Mouse (Mus musculus) heart, embryonic 12.5 days (tissue): ENCODE results near the gene Scfd2. TPM values are rescaled to one million over a fixed set of nuclear protein-coding genes. Genes with fewer than 3 reads are reported as not detected.

ENCODE experiments used
- ATAC-seq: fragments of 200-750 bp; cut with Nextera tagmentation; 2 replicates; pipeline ENCODE4 v1.8.0; 2017; ENCODE audit warnings: moderate TSS enrichment, moderate library complexity; ENCODE audit not compliant: insufficient number of reproducible peaks, low FRiP score
- H3K27ac ChIP-seq: fragments of 300-500 bp; sonication (generic); 2 replicates; pipeline ENCODE4 v1.5.1; 2016; ENCODE audit warnings: mild to moderate bottlenecking, moderate library complexity; ENCODE audit not compliant: poor library complexity, severe bottlenecking
- H3K27me3 ChIP-seq: fragments of 300-500 bp; sonication (generic); replicated peaks from 2 replicates; pipeline ENCODE4 v1.6.1; 2016; ENCODE audit warnings: mild to moderate bottlenecking, moderate library complexity
- H3K36me3 ChIP-seq: fragments of 300-500 bp; sonication (generic); 2 replicates; pipeline ENCODE4 v1.6.1; 2016; ENCODE audit warnings: mild to moderate bottlenecking, moderate library complexity
- H3K4me1 ChIP-seq: fragments of 300-500 bp; sonication (generic); replicated peaks from 2 replicates; pipeline ENCODE4 v1.6.1; 2016; ENCODE audit warnings: mild to moderate bottlenecking
- H3K4me2 ChIP-seq: fragments of 300-500 bp; sonication (generic); 2 replicates; pipeline ENCODE4 v1.6.1; 2016; ENCODE audit warnings: mild to moderate bottlenecking, moderate library complexity
- H3K4me3 ChIP-seq: fragments of 300-500 bp; sonication (generic); 2 replicates; pipeline ENCODE4 v1.5.1; 2016; ENCODE audit warnings: mild to moderate bottlenecking
- H3K9ac ChIP-seq: fragments of 300-500 bp; sonication (generic); 2 replicates; pipeline ENCODE4 v1.6.1; 2016; ENCODE audit warnings: mild to moderate bottlenecking, moderate library complexity
- H3K9me3 ChIP-seq: fragments of 300-500 bp; sonication (generic); replicated peaks from 2 replicates; pipeline ENCODE4 v1.6.1; 2016; ENCODE audit warnings: mild to moderate bottlenecking, moderate library complexity
- WGBS: fragments of 180-500 bp; shearing (Covaris S2); methylation state at CpG from one replicate; pipeline ENCODE4 v1.1.7; 2016; 5-methylcytosine and 5-hydroxymethylcytosine counted together
- polyA plus RNA-seq: library from polyadenylated mRNA; unstranded; fragments of >200 nt; fragmentation: Nextera tagmentation; extraction: Ambion mirVana; gene quantifications from 2 replicates; pipeline ENCODE4 v1.2.1, GENCODE M21; 2016

The Scfd2 gene
- polyA plus RNA-seq, 1 experiment from 2014 or later = 13.6 TPM

- Histone ChIP-seq H3K27me3 (no peaks in the 10 kb centered on the region), H3K36me3 (no peaks in the 10 kb centered on the region), H3K4me1 (peaks cover 10% of the 10 kb centered on the region), H3K27ac (no peak overlapping the region), H3K9me3 (no peaks in the 10 kb centered on the region), H3K4me2 (no peak overlapping the region), H3K4me3 (no peak overlapping the region), H3K9ac (no peak overlapping the region)
- WGBS = 78% methylated on average over 4 of the region's 4 CpGs
- no peak for ATAC-seq
Measured at GRCm38 (mm10) chr5:74484646-74485045, 46.9 kb downstream of the Scfd2 start.

- Histone ChIP-seq H3K36me3 (no peaks in the 10 kb centered on the region), H3K9me3 (no peaks in the 10 kb centered on the region), H3K4me3 (no peak overlapping the region), H3K27me3 (no peaks in the 10 kb centered on the region), H3K9ac (no peak overlapping the region), H3K27ac (no peak overlapping the region), H3K4me2 (no peak overlapping the region), H3K4me1 (peaks cover 11% of the 10 kb centered on the region)
- no peak for ATAC-seq
- WGBS = 62% methylated on average over 6 of the region's 6 CpGs
Measured at GRCm38 (mm10) chr5:74482633-74483032, 48.9 kb downstream of the Scfd2 start.

- H3K9me3 ChIP-seq = no peaks in the 10 kb centered on the region
- no peak for ATAC-seq
- H3K36me3 ChIP-seq = no peaks in the 10 kb centered on the region
- WGBS = 57% methylated on average over 3 of the region's 3 CpGs
- H3K4me3 ChIP-seq = no peak overlapping the region
- H3K4me2 ChIP-seq = no peak overlapping the region
- peaks cover 16% of the 10 kb centered on the region for H3K4me1 ChIP-seq
- no peak overlapping the region for H3K27ac ChIP-seq
- no peak overlapping the region for H3K9ac ChIP-seq
- H3K27me3 ChIP-seq = no peaks in the 10 kb centered on the region
Measured at GRCm38 (mm10) chr5:74482034-74482433, 49.5 kb downstream of the Scfd2 start.

GRCm38 (mm10) chr5:74480409-74480808 lies 51.1 kb downstream of the Scfd2 start:
- Histone ChIP-seq H3K9ac (no peak overlapping the region), H3K4me2 (no peak overlapping the region), H3K9me3 (no peaks in the 10 kb centered on the region), H3K4me3 (no peak overlapping the region), H3K4me1 (peaks cover 16% of the 10 kb centered on the region), H3K36me3 (no peaks in the 10 kb centered on the region), H3K27me3 (no peaks in the 10 kb centered on the region), H3K27ac (0 out of 2 replicates have a peak overlapping the region, but pooled peaks have one; percentile 48)
- no peak for ATAC-seq
- WGBS = 68% methylated on average over 4 of the region's 4 CpGs

- WGBS = 28% methylated on average over 4 of the region's 4 CpGs
- ATAC-seq = peak; percentile 64
- Histone ChIP-seq H3K9ac (no peak overlapping the region), H3K4me1 (peaks cover 16% of the 10 kb centered on the region), H3K9me3 (no peaks in the 10 kb centered on the region), H3K4me2 (no peak overlapping the region), H3K4me3 (no peak overlapping the region), H3K27me3 (no peaks in the 10 kb centered on the region), H3K27ac (no peak overlapping the region), H3K36me3 (no peaks in the 10 kb centered on the region)
Measured at GRCm38 (mm10) chr5:74479947-74480346, 51.6 kb downstream of the Scfd2 start.

- WGBS = 68% methylated on average over 5 of the region's 5 CpGs
- H3K36me3 ChIP-seq = no peaks in the 10 kb centered on the region
- H3K9me3 ChIP-seq = no peaks in the 10 kb centered on the region
- no peak overlapping the region for H3K9ac ChIP-seq
- no peak for ATAC-seq
- peaks cover 16% of the 10 kb centered on the region for H3K4me1 ChIP-seq
- no peak overlapping the region for H3K4me2 ChIP-seq
- no peak overlapping the region for H3K27ac ChIP-seq
- no peaks in the 10 kb centered on the region for H3K27me3 ChIP-seq
- no peak overlapping the region for H3K4me3 ChIP-seq
Measured at GRCm38 (mm10) chr5:74479157-74479556, 52.4 kb downstream of the Scfd2 start.

- Histone ChIP-seq H3K27me3 (no peaks in the 10 kb centered on the region), H3K4me1 (peaks cover 12% of the 10 kb centered on the region), H3K4me3 (no peak overlapping the region), H3K4me2 (no peak overlapping the region), H3K9ac (no peak overlapping the region), H3K27ac (no peak overlapping the region), H3K9me3 (no peaks in the 10 kb centered on the region), H3K36me3 (no peaks in the 10 kb centered on the region)
- ATAC-seq = no peak
- 67% methylated on average over 10 of the region's 10 CpGs for WGBS
Measured at GRCm38 (mm10) chr5:74476551-74476950, 55.0 kb downstream of the Scfd2 start.

GRCm38 (mm10) chr5:74473117-74473516 lies 58.4 kb downstream of the Scfd2 start:
- no peaks in the 10 kb centered on the region for H3K27me3 ChIP-seq
- H3K36me3 ChIP-seq = no peaks in the 10 kb centered on the region
- no peak for ATAC-seq
- no peak overlapping the region for H3K4me3 ChIP-seq
- 89% methylated on average over 11 of the region's 11 CpGs for WGBS
- H3K27ac ChIP-seq = no peak overlapping the region
- no peak overlapping the region for H3K9ac ChIP-seq
- peaks cover 5% of the 10 kb centered on the region; the same call in 1 of the 2 replicates for H3K4me1 ChIP-seq
- no peak overlapping the region for H3K4me2 ChIP-seq
- H3K9me3 ChIP-seq = no peaks in the 10 kb centered on the region

GRCm38 (mm10) chr5:74470819-74471218 lies 60.7 kb downstream of the Scfd2 start:
- 84% methylated on average over 3 of the region's 3 CpGs for WGBS

GRCm38 (mm10) chr5:74469620-74470019 lies 61.9 kb downstream of the Scfd2 start:
- 71% methylated on average over 1 of the region's 1 CpGs for WGBS
- no peaks in the 10 kb centered on the region for H3K9me3 ChIP-seq

More at GRCm38 (mm10) chr5:74470819-74471218, 60.7 kb downstream of the Scfd2 start:
- Histone ChIP-seq H3K9me3 (no peaks in the 10 kb centered on the region), H3K36me3 (no peaks in the 10 kb centered on the region), H3K4me1 (no peaks in the 10 kb centered on the region), H3K27me3 (no peaks in the 10 kb centered on the region), H3K9ac (no peak overlapping the region), H3K4me2 (no peak overlapping the region), H3K4me3 (no peak overlapping the region), H3K27ac (no peak overlapping the region)
- no peak for ATAC-seq

GRCm38 (mm10) chr5:74467753-74468152 lies 63.8 kb downstream of the Scfd2 start:
- Histone ChIP-seq H3K27me3 (no peaks in the 10 kb centered on the region), H3K4me1 (no peaks in the 10 kb centered on the region), H3K4me3 (no peak overlapping the region), H3K9ac (no peak overlapping the region), H3K27ac (no peak overlapping the region), H3K36me3 (no peaks in the 10 kb centered on the region), H3K4me2 (no peak overlapping the region), H3K9me3 (no peaks in the 10 kb centered on the region)
- ATAC-seq = no peak
- WGBS = 72% methylated on average over 3 of the region's 3 CpGs

More at GRCm38 (mm10) chr5:74469620-74470019, 61.9 kb downstream of the Scfd2 start:
- no peak for ATAC-seq
- Histone ChIP-seq H3K4me1 (no peaks in the 10 kb centered on the region), H3K27ac (no peak overlapping the region), H3K9ac (no peak overlapping the region), H3K4me2 (no peak overlapping the region), H3K27me3 (no peaks in the 10 kb centered on the region), H3K4me3 (no peak overlapping the region), H3K36me3 (no peaks in the 10 kb centered on the region)

GRCm38 (mm10) chr5:74456759-74457158 lies 74.8 kb downstream of the Scfd2 start:
- Histone ChIP-seq H3K9ac (no peak overlapping the region), H3K27ac (no peak overlapping the region), H3K4me3 (no peak overlapping the region), H3K27me3 (no peaks in the 10 kb centered on the region), H3K4me2 (no peak overlapping the region), H3K4me1 (no peaks in the 10 kb centered on the region), H3K9me3 (no peaks in the 10 kb centered on the region), H3K36me3 (no peaks in the 10 kb centered on the region)
- no peak for ATAC-seq
- WGBS = 90% methylated on average over 2 of the region's 2 CpGs
